Mouse (Mus musculus): ENCODE measurements around the gene Gm6812.
"Not testable (repeated sequence)": the region's sequence is repeated elsewhere in the genome, so short reads cannot be mapped to it uniquely, and the experiment has no call there.

Gm6812 gene

DNA sequence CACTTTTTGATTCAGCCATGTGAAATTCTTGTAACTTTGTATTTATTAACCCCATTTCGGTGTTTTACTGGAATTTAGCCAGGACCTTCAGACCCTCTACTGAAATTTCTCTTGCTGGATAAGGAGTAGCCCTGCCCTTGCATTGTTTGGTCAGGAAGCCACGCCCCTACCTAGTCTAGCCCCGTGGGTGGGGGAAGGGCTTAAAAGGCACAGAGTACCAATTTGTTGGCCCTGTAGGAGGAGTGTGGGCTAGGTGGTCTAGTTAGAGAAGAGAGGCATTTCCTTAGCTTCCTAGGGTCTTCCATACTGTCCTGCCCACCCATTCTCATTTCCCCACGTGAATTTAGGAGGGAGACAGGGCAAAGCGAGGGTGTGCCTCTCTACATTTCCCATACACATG is at the start of gene Gm6812:
Gene Gm6812, minus strand, starts transcription at position 101 of the 400 bp plus-strand sequence.
- not testable (repeated sequence) for DNase-seq (ENCODE audit: low read depth)

DNA sequence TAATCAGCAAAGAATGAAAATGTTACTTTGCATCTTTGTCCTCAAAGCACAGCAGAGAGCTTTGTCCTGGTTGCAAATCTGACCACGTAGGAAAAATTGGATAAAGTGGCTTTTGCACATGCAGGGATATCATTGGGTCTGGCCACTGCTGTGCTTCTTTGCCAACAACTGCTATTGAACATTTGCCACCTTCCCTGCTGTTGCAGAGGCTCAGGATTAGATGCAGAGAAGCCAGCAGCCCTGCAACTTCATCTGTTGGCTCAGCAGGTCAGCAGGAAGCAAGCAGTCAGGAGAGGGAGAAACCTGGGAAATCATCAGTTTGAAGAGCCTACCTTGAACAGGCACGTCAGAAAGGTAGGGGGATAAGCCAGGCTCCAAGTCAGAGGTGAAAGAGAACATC is 27.7 kb downstream of the Gm6812 start:
- DNase-seq (ENCODE audit: low read depth), result no peak

All from naive thymus-derived CD4-positive, alpha-beta T cell, adult 2 months (primary cell).